Mouse (Mus musculus) CH12.LX (cell line): ENCODE measurements around the gene Sertad3. TPM values are rescaled to one million over a fixed set of nuclear protein-coding genes. Genes with fewer than 3 reads are reported as not detected.

Source experiments
- DNase-seq: peaks from one replicate; pipeline ENCODE4 v3.0.0-alpha.2; 2013; ENCODE audit errors: extremely low read depth
- H3K27ac ChIP-seq: 2 replicates; pipeline ENCODE4 v1.5.1; 2012; ENCODE audit warnings: low read depth, mild to moderate bottlenecking, control low read depth, moderate library complexity; ENCODE audit not compliant: insufficient read depth
- H3K27me3 ChIP-seq: replicated peaks from 2 replicates; pipeline ENCODE3; 2012; ENCODE audit warnings: inconsistent platforms
- H3K36me3 ChIP-seq, 2 experiments: replicated peaks in 1 of 2; 2 replicates each; pipeline versions ENCODE3 to v1.6.1; 2012; ENCODE audit warnings: inconsistent platforms in 1 of 2, low read length in 1 of 2, mild to moderate bottlenecking in 1 of 2, mixed read lengths in 1 of 2, moderate library complexity in 1 of 2; ENCODE audit not compliant: control insufficient read depth in 1 of 2, insufficient read depth in 1 of 2
- H3K4me1 ChIP-seq, 2 experiments: 2 replicates each; pipeline ENCODE4 v1.6.1; 2012; ENCODE audit warnings: inconsistent platforms in 1 of 2, moderate library complexity in 1 of 2; ENCODE audit not compliant: insufficient read depth in 2 of 2, control insufficient read depth in 1 of 2
- H3K4me2 ChIP-seq: 2 replicates; pipeline ENCODE4 v1.6.1; 2012; ENCODE audit warnings: low read depth, mild to moderate bottlenecking, control low read depth; ENCODE audit not compliant: poor library complexity, insufficient read depth, severe bottlenecking
- H3K4me3 ChIP-seq, 3 experiments: fragments of 150-350 bp in 1 of 3; sonication (generic) in 1 of 3; replicated peaks in 1 of 3; 2 replicates each; pipeline versions ENCODE3 to v1.5.1; 2011 to 2012; ENCODE audit warnings: low read depth in 2 of 3, low read length in 2 of 3, mild to moderate bottlenecking in 2 of 3, moderate library complexity in 2 of 3, control low read depth in 1 of 3, improper control_type of control experiment in 1 of 3, inconsistent platforms in 1 of 3, mixed read lengths in 1 of 3; ENCODE audit not compliant: poor library complexity in 1 of 3
- H3K79me2 ChIP-seq: replicated peaks from 2 replicates; pipeline ENCODE4 v1.6.1; 2012; ENCODE audit warnings: mild to moderate bottlenecking, moderate library complexity; ENCODE audit not compliant: control insufficient read depth, poor library complexity, insufficient read depth, severe bottlenecking; ENCODE audit errors: extremely low read depth
- H3K9ac ChIP-seq: 2 replicates; pipeline ENCODE4 v1.6.1; 2012; ENCODE audit warnings: low read depth, mild to moderate bottlenecking, control low read depth, moderate library complexity; ENCODE audit not compliant: insufficient read depth
- H3K9me3 ChIP-seq: replicated peaks from 2 replicates; pipeline ENCODE3; 2012; ENCODE audit warnings: low read length, inconsistent platforms, mixed read lengths
- BHLHE40 ChIP-seq: IDR thresholded peaks from 2 replicates; pipeline ENCODE4 v1.6.1; 2011; ENCODE audit warnings: mild to moderate bottlenecking, low read depth, low read length, improper control_type of control experiment
- CHD1 ChIP-seq: IDR thresholded peaks from 2 replicates; pipeline ENCODE4 v1.6.1; 2012; ENCODE audit warnings: low read depth, low read length, improper control_type of control experiment, inconsistent platforms
- CHD2 ChIP-seq: IDR thresholded peaks from 2 replicates; pipeline ENCODE4 v1.6.1; 2011; ENCODE audit warnings: low read length, improper control_type of control experiment
- E2F4 ChIP-seq: IDR thresholded peaks from 2 replicates; pipeline ENCODE4 v1.6.1; 2011; ENCODE audit warnings: low read depth, low read length, improper control_type of control experiment; ENCODE audit not compliant: insufficient replicate concordance
- ELF1 ChIP-seq: IDR thresholded peaks from 2 replicates; pipeline ENCODE4 v1.6.1; 2014; ENCODE audit warnings: low read depth, mild to moderate bottlenecking, inconsistent platforms, low read length, improper control_type of control experiment
- EP300 ChIP-seq: IDR thresholded peaks from 2 replicates; pipeline ENCODE4 v1.6.1; 2011; ENCODE audit warnings: low read length, improper control_type of control experiment
- ETS1 ChIP-seq: conservative IDR thresholded peaks from 2 replicates; pipeline ENCODE4 v1.6.1; 2012; ENCODE audit warnings: low read depth, mild to moderate bottlenecking, inconsistent platforms, low read length, improper control_type of control experiment, moderate library complexity
- GABPA ChIP-seq: IDR thresholded peaks from 2 replicates; pipeline ENCODE4 v1.6.1; 2012; ENCODE audit warnings: low read depth, low read length, improper control_type of control experiment, inconsistent platforms; ENCODE audit not compliant: insufficient replicate concordance
- HCFC1 ChIP-seq: IDR thresholded peaks from 2 replicates; pipeline ENCODE4 v1.6.1; 2012; ENCODE audit warnings: low read depth, mild to moderate bottlenecking, inconsistent platforms, low read length, improper control_type of control experiment
- IRF4 ChIP-seq: IDR thresholded peaks from 2 replicates; pipeline ENCODE4 v1.6.1; 2014; ENCODE audit warnings: low read depth, mild to moderate bottlenecking, inconsistent platforms, low read length, improper control_type of control experiment
- KAT2A ChIP-seq: IDR thresholded peaks from 2 replicates; pipeline ENCODE4 v1.6.1; 2012; ENCODE audit warnings: low read length, improper control_type of control experiment, inconsistent platforms; ENCODE audit not compliant: insufficient replicate concordance
- MAFK ChIP-seq: IDR thresholded peaks from 2 replicates; pipeline ENCODE4 v1.6.1; 2011; ENCODE audit warnings: low read length, improper control_type of control experiment; ENCODE audit not compliant: insufficient replicate concordance
- MAX ChIP-seq: IDR thresholded peaks from 2 replicates; pipeline ENCODE4 v1.6.1; 2011; ENCODE audit warnings: low read length, improper control_type of control experiment
- MXI1 ChIP-seq: IDR thresholded peaks from 2 replicates; pipeline ENCODE4 v1.6.1; 2011; ENCODE audit warnings: mild to moderate bottlenecking, low read depth, low read length, improper control_type of control experiment
- NELFE ChIP-seq: IDR thresholded peaks from 2 replicates; pipeline ENCODE4 v1.6.1; 2011; ENCODE audit warnings: low read depth, low read length, improper control_type of control experiment
- PAX5 ChIP-seq: IDR thresholded peaks from 2 replicates; pipeline ENCODE4 v1.6.1; 2012; ENCODE audit warnings: low read length, inconsistent platforms, mixed read lengths
- RAD21 ChIP-seq: IDR thresholded peaks from 2 replicates; pipeline ENCODE4 v1.6.1; 2011; ENCODE audit warnings: low read depth, mild to moderate bottlenecking, low read length, improper control_type of control experiment, moderate library complexity
- RCOR1 ChIP-seq: conservative IDR thresholded peaks from 2 replicates; pipeline ENCODE4 v1.6.1; 2012; ENCODE audit warnings: low read depth, mild to moderate bottlenecking, inconsistent platforms, low read length, improper control_type of control experiment
- SIN3A ChIP-seq: IDR thresholded peaks from 2 replicates; pipeline ENCODE4 v1.6.1; 2012; ENCODE audit warnings: low read length, improper control_type of control experiment, inconsistent platforms
- SMC3 ChIP-seq: IDR thresholded peaks from 2 replicates; pipeline ENCODE4 v1.6.1; 2011; ENCODE audit warnings: low read depth, low read length, improper control_type of control experiment
- TBP ChIP-seq: conservative IDR thresholded peaks from 2 replicates; pipeline ENCODE4 v1.6.1; 2011; ENCODE audit warnings: low read depth, low read length, improper control_type of control experiment
- UBTF ChIP-seq: IDR thresholded peaks from 2 replicates; pipeline ENCODE4 v1.6.1; 2012; ENCODE audit warnings: low read depth, mild to moderate bottlenecking, inconsistent platforms, low read length, improper control_type of control experiment, moderate library complexity
- USF2 ChIP-seq: conservative IDR thresholded peaks from 2 replicates; pipeline ENCODE4 v1.6.1; 2011; ENCODE audit warnings: low read depth, low read length, improper control_type of control experiment
- ZC3H11A ChIP-seq: IDR thresholded peaks from 2 replicates; pipeline ENCODE4 v1.6.1; 2012; ENCODE audit warnings: low read depth, mild to moderate bottlenecking, inconsistent platforms, low read length, improper control_type of control experiment
- ZKSCAN1 ChIP-seq: IDR thresholded peaks from 2 replicates; pipeline ENCODE4 v1.6.1; 2012; ENCODE audit warnings: low read depth, inconsistent platforms, low read length, improper control_type of control experiment, borderline replicate concordance
- ZNF384 ChIP-seq: IDR thresholded peaks from 2 replicates; pipeline ENCODE4 v1.6.1; 2012; ENCODE audit warnings: low read depth, low read length, improper control_type of control experiment, inconsistent platforms
- dilution Hi-C: fragments of 300-500 bp; cut with MboI; formaldehyde crosslinking; loops from 2 replicates; pipeline ENCODE4 v1.14.3; 2020; ENCODE audit warnings: low sequenced_read_pairs; ENCODE audit not compliant: extremely low pct_unique_long_range_greater_than_20kb, extremely low pct_ligation_motif_present
- in situ Hi-C: fragments of 300-500 bp; cut with MboI; formaldehyde crosslinking; loops from 3 replicates; pipeline ENCODE4 v1.14.3; 2019; ENCODE audit warnings: low sequenced_read_pairs, low pct_ligation_motif_present, low pct_unique_long_range_greater_than_20kb, mixed read lengths
- polyA plus RNA-seq: library from polyadenylated mRNA; unstranded; fragments of >175 nt; gene quantifications from 2 replicates; pipeline ENCODE4 v1.2.1, GENCODE M21; 2012; ENCODE audit warnings: low read depth; ENCODE audit not compliant: insufficient read length
- total RNA-seq, 2 experiments: library from RNA; depleted of rRNA; stranded (reverse); fragments of 300-350 nt in 1 of 2; fragments of >200 nt in 1 of 2; gene quantifications; 2 replicates each; pipeline ENCODE4 v1.2.3; 2012 to 2014

Sertad3 gene
- total and polyA plus RNA-seq, 3 experiments: 2.7 to 3.9 (median 2.8) TPM

- H3K27ac ChIP-seq: no peak within 1 kb of the TSS
- in situ Hi-C loops (loop anchor here (10.0 kb wide), 1 partner anchor 188 kb away; the partner anchor contains the start of gene Ltbp4), dilution Hi-C loops (no loop called here)
- H3K4me1 ChIP-seq: peaks cover 0 to 10% of the 10 kb centered on the region in 2 experiments; a peak in 2 of 4 replicates
- no peak within 1 kb of the TSS for H3K4me2 ChIP-seq
- no peak within 1 kb of the TSS for H3K4me3 ChIP-seq
- no peaks in the 10 kb centered on the region for H3K36me3 ChIP-seq
- no peak for DNase-seq
- no peaks in the 10 kb centered on the region for H3K79me2 ChIP-seq
- H3K27me3 ChIP-seq: peaks cover 3% of the 10 kb centered on the region
- H3K9ac ChIP-seq: no peak within 1 kb of the TSS
- TF ChIP-seq IRF4 (no peak), TBP (no peak), ETS1 (no peak), ZNF384 (no peak), MXI1 (no peak), GABPA (no peak), KAT2A (no peak), MAX (no peak), PAX5 (no peak), EP300 (no peak), USF2 (no peak), CHD1 (no peak), BHLHE40 (no peak), ZC3H11A (no peak), ELF1 (no peak), RAD21 (no peak), MAFK (no peak), RCOR1 (no peak)
- peaks cover 12% of the 10 kb centered on the region for H3K9me3 ChIP-seq
Observed at GRCm38 (mm10) chr7:27522967-27523366, 49.4 kb downstream of the Sertad3 start, which contains the start of gene Hipk4. TSS of gene Hipk4 (plus strand) at chr7:27523267.

DNA sequence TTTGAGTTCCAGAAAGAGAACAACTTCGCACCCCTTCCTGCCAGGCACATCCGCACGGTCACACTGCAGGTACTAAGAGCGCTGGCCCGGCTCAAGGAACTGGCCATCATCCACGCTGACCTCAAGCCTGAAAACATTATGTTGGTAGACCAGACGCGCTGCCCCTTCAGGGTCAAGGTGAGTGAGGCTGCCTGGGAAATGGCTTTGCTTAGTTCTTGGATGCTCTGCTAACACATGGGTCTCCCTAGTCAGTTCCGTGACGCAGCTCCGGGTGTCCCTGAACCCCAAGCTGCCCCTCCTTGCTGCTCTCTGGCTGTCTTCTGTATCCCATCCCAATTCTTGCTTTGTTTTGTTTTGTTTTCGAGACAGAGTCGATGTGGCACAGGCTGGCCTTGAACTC, 50.2 kb downstream of the Sertad3 start:
- in situ Hi-C loops: loop anchor here (10.0 kb wide), 1 partner anchor 189 kb away; the partner anchor contains the start of gene Ltbp4
- Histone ChIP-seq H3K27me3 (no peaks in the 10 kb centered on the region), H3K4me3 (no peak overlapping the region)

More for the DNA sequence above, 50.2 kb downstream of the Sertad3 start:
- DNase-seq: no peak
- Histone ChIP-seq H3K9ac (no peak overlapping the region), H3K9me3 (peaks cover 12% of the 10 kb centered on the region), H3K79me2 (no peaks in the 10 kb centered on the region), H3K4me1 (peaks cover 0 to 10% of the 10 kb centered on the region in 2 experiments; a peak in 2 of 4 replicates), H3K36me3 (no peaks in the 10 kb centered on the region), H3K27ac (no peak overlapping the region), H3K4me2 (no peak overlapping the region)
- dilution Hi-C loops: no loop called here
- TF ChIP-seq E2F4 (no peak), KAT2A (no peak), SMC3 (no peak), ZC3H11A (no peak), NELFE (no peak), SIN3A (no peak), MXI1 (no peak), TBP (no peak), CHD2 (no peak), MAFK (no peak), UBTF (no peak), HCFC1 (no peak), USF2 (no peak), ZKSCAN1 (no peak)
